Mouse (Mus musculus) heart, adult 2 months (tissue): Measurements from ENCODE around the gene Bach2.

ENCODE experiments used
- CTCF ChIP-seq: fragments of 200-600 bp; IDR thresholded peaks from 2 replicates; pipeline ENCODE4 v1.8.1; 2022; ENCODE audit warnings: antibody characterized with exemption, mild to moderate bottlenecking, moderate library complexity
- EP300 ChIP-seq: fragments of 200-500 bp; IDR thresholded peaks from 2 replicates; pipeline ENCODE4 v1.6.1; 2011; ENCODE audit warnings: low read depth, low read length, control low read depth; ENCODE audit not compliant: insufficient read depth
- POLR2A ChIP-seq: fragments of 200-500 bp; IDR thresholded peaks from 2 replicates; pipeline ENCODE4 v1.6.1; 2011; ENCODE audit warnings: mild to moderate bottlenecking, low read depth, low read length, control low read depth; ENCODE audit not compliant: insufficient read depth

- TF ChIP-seq POLR2A (0 out of 2 replicates have a peak, but pooled peaks have one; percentile 6), CTCF (no peak), EP300 (0 out of 2 replicates have a peak, but pooled peaks have one; percentile 0)
Measured at GRCm38 (mm10) chr4:32303076-32303475, 64.5 kb downstream of the Bach2 start.
